Mouse (Mus musculus): ENCODE measurements around the gene Gpr183.

- TF ChIP-seq CTCF (IDR thresholded peaks at IDR 0.05; ENCODE audit: insufficient read depth, low read depth, low read length), result no peak
- TF ChIP-seq POLR2A (IDR thresholded peaks at IDR 0.05; ENCODE audit: insufficient read depth, low read depth, low read length), result no peak
These were observed 24.3 kb upstream of the Gpr183 start for GRCm38 (mm10) chr14:121989331-121989730.
